8 mouse cellular contexts compared by ENCODE assay signal in genomic region chr9:74953265-74953958, GRCm38 (mm10). TPM values are rescaled to one million over a fixed set of nuclear protein-coding genes. Genes with fewer than 3 reads are reported as not detected.
DNase-seq lines count a peak whose midpoint lies in the region; ATAC-seq and TF ChIP-seq lines count a peak whose summit lies in the region.

No protein-coding gene starts in this region.

- H3K9me3 ChIP-seq in MEL (replicated peaks; ENCODE audit: insufficient read depth, low read length): no peaks in the 10 kb centered on the region
- no peaks in the 10 kb centered on the region for H3K9me3 ChIP-seq in forebrain, postnatal 0 days (ENCODE audit: low read length)

- peak; percentile 56 for ATAC-seq in forebrain, postnatal 0 days
- ATAC-seq in megakaryocyte, adult 5-6 weeks (ENCODE audit: poor library complexity, severe bottlenecking): peak; percentile 65

- H3K27ac ChIP-seq in MEL (ENCODE audit: control insufficient read depth, low read depth, low read length): peak overlapping the region; percentile 59
- peak overlapping the region; percentile 84 for H3K27ac ChIP-seq in brown adipose tissue, adult 24 weeks (replicated peaks; ENCODE audit: low read depth, low read length)
- peak overlapping the region; percentile 87 for H3K27ac ChIP-seq in forebrain, postnatal 0 days (ENCODE audit: low read depth, low read length)

- WGBS in forebrain, postnatal 0 days: 5% methylated on average over 31 of the region's 31 CpGs

- peak overlapping the region; percentile 77 for H3K4me2 ChIP-seq in forebrain, postnatal 0 days (ENCODE audit: low read depth)

- TF ChIP-seq RAD21 in MEL (IDR thresholded peaks at IDR 0.05; ENCODE audit: low read depth, low read length): no peak

- H3K9ac ChIP-seq in MEL (ENCODE audit: control insufficient read depth, low read depth, low read length, poor library complexity, severe bottlenecking): peak overlapping the region; percentile 81
- H3K9ac ChIP-seq in forebrain, postnatal 0 days: peak overlapping the region; percentile 80

- TF ChIP-seq CTCF in MEL (IDR thresholded peaks at IDR 0.05 in 2 of 3, conservative IDR thresholded peaks at IDR 0.05 in 1 of 3; ENCODE audit: control insufficient read depth in 1 of 3, insufficient read depth in 1 of 3, low read depth in 2 of 3, low read length in 3 of 3, poor library complexity in 1 of 3, severe bottlenecking in 1 of 3): no peak
- TF ChIP-seq CTCF in forebrain, postnatal 0 days (IDR thresholded peaks at IDR 0.05; ENCODE audit: low read depth): peak; percentile 34

- H3K4me1 ChIP-seq in MEL (ENCODE audit: control insufficient read depth in 1 of 2, insufficient read depth in 2 of 2, low read length in 2 of 2): peaks cover 0 to 4% of the 10 kb centered on the region in 2 experiments; a peak in 1 of 4 replicates
- H3K4me1 ChIP-seq in brown adipose tissue, adult 24 weeks (ENCODE audit: control insufficient read depth, insufficient read depth, insufficient read length, low read length): peaks cover 3% of the 10 kb centered on the region
- peaks cover 6% of the 10 kb centered on the region; the same call in 1 of the 2 replicates for H3K4me1 ChIP-seq in forebrain, postnatal 0 days (ENCODE audit: insufficient read depth)

- DNase-seq in MEL (ENCODE audit: low read depth, low spot score): peak; percentile 81
- DNase-seq in forebrain, postnatal 0 days: peak; percentile 62
- peak; percentile 74 for DNase-seq in heart, postnatal 4 days
- peak; percentile 44 to 46 for DNase-seq in left cerebral cortex, adult 8-10 months (ENCODE audit: low spot score in 2 of 2)
- DNase-seq in right cerebral cortex, postnatal 36 days (ENCODE audit: low spot score in 2 of 2): peak; percentile 35 to 41
- DNase-seq in urinary bladder, postnatal 4 days (ENCODE audit: low spot score in 2 of 2): peak; percentile 65

- H3K27me3 ChIP-seq in MEL (ENCODE audit: control insufficient read depth in 1 of 2, insufficient read depth in 2 of 2, low read length in 2 of 2): no peaks in the 10 kb centered on the region
- H3K27me3 ChIP-seq in forebrain, postnatal 0 days (ENCODE audit: insufficient read depth, low read length): no peaks in the 10 kb centered on the region

- no peak for TF ChIP-seq EP300 in MEL (IDR thresholded peaks at IDR 0.05; ENCODE audit: low read depth in 1 of 2, low read length in 2 of 2)

- H3K79me2 ChIP-seq in MEL (ENCODE audit: control insufficient read depth, insufficient read depth, low read length, poor library complexity): no peaks in the 10 kb centered on the region; the same call in 1 of the 2 replicates

- H3K36me3 ChIP-seq in MEL (ENCODE audit: control insufficient read depth in 1 of 2, insufficient read depth in 2 of 2, low read length in 2 of 2): peaks cover 0 to 5% of the 10 kb centered on the region in 2 experiments; a peak in 2 of 4 replicates
- H3K36me3 ChIP-seq in forebrain, postnatal 0 days (ENCODE audit: insufficient read depth): peaks cover 4% of the 10 kb centered on the region; the same call in 1 of the 2 replicates

- TF ChIP-seq POLR2A in MEL (IDR thresholded peaks at IDR 0.05; ENCODE audit: control insufficient read depth in 1 of 2, insufficient read depth in 1 of 2, low read depth in 1 of 2, low read length in 2 of 2, poor library complexity in 1 of 2): no peak; a peak in 1 of 4 replicates

- H3K4me3 ChIP-seq in MEL (ENCODE audit: control insufficient read depth in 1 of 2, insufficient read depth in 1 of 2, low read depth in 2 of 2, low read length in 2 of 2): peak overlapping the region; percentile 84 to 99
- peak overlapping the region; percentile 66 for H3K4me3 ChIP-seq in brown adipose tissue, adult 24 weeks (ENCODE audit: insufficient read depth, low read depth, low read length)
- peak overlapping the region; percentile 90 for H3K4me3 ChIP-seq in forebrain, postnatal 0 days (ENCODE audit: low read depth, low read length)

TF ChIP-seq in MEL, 35 proteins besides CTCF, POLR2A, EP300 and RAD21:
- TF ChIP-seq MEF2A (IDR thresholded peaks at IDR 0.05; ENCODE audit: extremely low read depth, insufficient replicate concordance, low read depth, low read length, poor library complexity, severe bottlenecking): no peak
- TF ChIP-seq GABPA (IDR thresholded peaks at IDR 0.05; ENCODE audit: low read depth, low read length): no peak
- no peak for TF ChIP-seq JUND (IDR thresholded peaks at IDR 0.05; ENCODE audit: low read depth, low read length)
- 0 out of 2 replicates have a peak, but pooled peaks have one; percentile 81 for TF ChIP-seq UBTF (IDR thresholded peaks at IDR 0.05; ENCODE audit: borderline replicate concordance, insufficient read depth, low read depth, low read length)
- TF ChIP-seq SIN3A (IDR thresholded peaks at IDR 0.05; ENCODE audit: low read length): peak; percentile 39; the same call in 1 of the 2 replicates
- TF ChIP-seq ZNF384 (IDR thresholded peaks at IDR 0.05; ENCODE audit: low read depth, low read length): 0 out of 2 replicates have a peak, but pooled peaks have one; percentile 36
- no peak for TF ChIP-seq ETS1 (IDR thresholded peaks at IDR 0.05; ENCODE audit: low read depth, low read length)
- TF ChIP-seq NELFE (IDR thresholded peaks at IDR 0.05; ENCODE audit: low read depth, low read length): no peak; the same call in 1 of the 2 replicates
- no peak for TF ChIP-seq SMC3 (IDR thresholded peaks at IDR 0.05; ENCODE audit: low read depth, low read length)
- TF ChIP-seq CHD1 (IDR thresholded peaks at IDR 0.05; ENCODE audit: low read depth, low read length): 0 out of 2 replicates have a peak, but pooled peaks have one; percentile 80
- no peak for TF ChIP-seq POLR2AphosphoS2 (IDR thresholded peaks at IDR 0.05; ENCODE audit: low read length)
- TF ChIP-seq ZMIZ1 (IDR thresholded peaks at IDR 0.05; ENCODE audit: low read depth, low read length): peak; percentile 9; the same call in 1 of the 2 replicates
- no peak for TF ChIP-seq MAX (IDR thresholded peaks at IDR 0.05; ENCODE audit: low read length)
- TF ChIP-seq ZKSCAN1 (IDR thresholded peaks at IDR 0.05; ENCODE audit: low read depth, low read length): no peak
- no peak for TF ChIP-seq BHLHE40 (IDR thresholded peaks at IDR 0.05; ENCODE audit: borderline replicate concordance, low read depth, low read length)
- peak; percentile 34; the same call in 1 of the 2 replicates for TF ChIP-seq ELF1 (IDR thresholded peaks at IDR 0.05; ENCODE audit: low read depth, low read length)
- no peak for TF ChIP-seq RCOR1 (IDR thresholded peaks at IDR 0.05; ENCODE audit: low read depth, low read length)
- TF ChIP-seq HCFC1 (IDR thresholded peaks at IDR 0.05; ENCODE audit: low read depth, low read length): no peak
- TF ChIP-seq MAZ (IDR thresholded peaks at IDR 0.05; ENCODE audit: low read depth, low read length): no peak
- no peak for TF ChIP-seq KAT2A (conservative IDR thresholded peaks at IDR 0.05; ENCODE audit: low read depth, low read length)
- no peak for TF ChIP-seq E2F4 (IDR thresholded peaks at IDR 0.05; ENCODE audit: borderline replicate concordance, low read depth, low read length)
- peak; percentile 21; the same call in 1 of the 2 replicates for TF ChIP-seq TBP (IDR thresholded peaks at IDR 0.05; ENCODE audit: low read depth, low read length)
- TF ChIP-seq TAL1 (IDR thresholded peaks at IDR 0.05; ENCODE audit: low read length): no peak
- TF ChIP-seq ZC3H11A (IDR thresholded peaks at IDR 0.05; ENCODE audit: low read depth, low read length): no peak
- TF ChIP-seq MYB (IDR thresholded peaks at IDR 0.05; ENCODE audit: low read depth, low read length): no peak
- no peak for TF ChIP-seq POLR2AphosphoS5 (IDR thresholded peaks at IDR 0.05; ENCODE audit: borderline replicate concordance, low read depth, low read length)
- TF ChIP-seq TCF12 (IDR thresholded peaks at IDR 0.05; ENCODE audit: low read depth, low read length): no peak
- TF ChIP-seq USF2 (IDR thresholded peaks at IDR 0.05; ENCODE audit: borderline replicate concordance in 1 of 2, insufficient read depth in 1 of 2, low read depth in 1 of 2, low read length in 2 of 2): no peak
- TF ChIP-seq USF1 (IDR thresholded peaks at IDR 0.05; ENCODE audit: low read depth, low read length): peak; percentile 21; the same call in 1 of the 2 replicates
- TF ChIP-seq MAFK (IDR thresholded peaks at IDR 0.05; ENCODE audit: borderline replicate concordance, low read depth, low read length): no peak
- no peak for TF ChIP-seq MYC (IDR thresholded peaks at IDR 0.05; ENCODE audit: low read depth, low read length)
- TF ChIP-seq GATA1 (IDR thresholded peaks at IDR 0.05; ENCODE audit: low read depth, low read length): no peak
- TF ChIP-seq NRF1 (IDR thresholded peaks at IDR 0.05; ENCODE audit: insufficient read depth, low read depth, low read length, poor library complexity, severe bottlenecking): no peak

RNA-seq across cellular contexts. Expression of gene Fam214a, which starts 0.7 kb away (rescaled TPM):
- total RNA-seq in MEL (2012; rRNA removed): 2.3 and 2.4 TPM in 2 replicates
- 1 to 10 TPM in 1 of 2 experiments, not detected in 1; 3.9 TPM for polyA plus RNA-seq in MEL (2012; ENCODE audit: insufficient read depth in 1 of 2, insufficient read length in 2 of 2, low read depth in 1 of 2, low replicate concordance in 2 of 2, missing spikeins in 1 of 2)
- polyA plus RNA-seq in brown adipose tissue, adult 24 weeks (2012; ENCODE audit: insufficient read depth, insufficient read length, missing spikeins): 29.9 and 41.0 TPM in 2 replicates
- total RNA-seq in forebrain, postnatal 0 days (2014; rRNA removed): 22.2 and 33.2 TPM in 2 replicates
- 11.6 and 16.0 TPM in 2 replicates for polyA plus RNA-seq in forebrain, postnatal 0 days (2015; fragmentation: Nextera tagmentation; extraction: Ambion mirVana)
- total RNA-seq in heart, postnatal 4 days (2021): 10 to 100 TPM; 13.3 to 15.9 TPM
- 10 to 100 TPM; 42.1 to 49.9 (median 43.5) TPM for total RNA-seq in left cerebral cortex, adult 8-10 months (2022)
- total RNA-seq in megakaryocyte, adult 5-6 weeks (2015): 11.8 and 14.1 TPM in 2 replicates
- total RNA-seq in megakaryocyte, adult 5-6 weeks (2017): 9.3 and 10.5 TPM in 2 replicates

Comparison
In these comparisons a context has a peak if more than half of its experiments do, and no peak if none do; other contexts are left out.
1. Peak in every context shown above with its lines: DNase-seq, ATAC-seq, H3K4me3 ChIP-seq and H3K27ac ChIP-seq.